16 mouse cellular contexts compared by ENCODE assay signal in the genomic region with DNA sequence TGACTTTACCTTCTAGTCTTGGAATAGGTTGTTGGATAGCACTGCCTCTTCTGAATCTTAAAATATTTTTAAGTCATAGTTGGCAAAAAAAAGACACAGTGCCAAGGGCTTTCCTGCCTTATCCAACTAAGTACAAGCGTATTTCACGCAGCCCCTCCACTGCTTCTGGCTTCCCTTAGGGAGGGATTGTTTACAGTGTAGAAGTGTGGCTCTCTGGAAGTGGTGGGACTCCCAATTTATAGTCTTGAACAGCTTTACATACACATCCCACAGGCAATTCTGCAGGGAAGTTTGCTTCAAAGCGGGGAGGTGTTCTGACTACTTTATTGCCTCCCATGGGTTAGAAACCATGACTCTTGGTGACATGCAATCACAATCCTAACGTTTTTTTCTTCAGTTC.
"Had no signal": no experiment of that assay in that cellular context is flagged by ENCODE, and none has a peak within 500 bp of the region (broad histone marks: within the 10 kb centered on the region; RNA-seq: fewer than 3 reads in every experiment).

No protein-coding gene starts in this region.

- H3K27ac ChIP-seq: lung, embryonic 15.5 days; macrophage; midbrain, embryonic 13.5 days; midbrain, embryonic 15.5 days; neural tube, embryonic 12.5 days; stomach, embryonic 15.5 days; stomach, postnatal 0 days had no signal

- H3K4me1 ChIP-seq: lung, embryonic 15.5 days; megakaryocyte, embryonic 14.5 days; midbrain, embryonic 13.5 days; midbrain, embryonic 15.5 days; neural tube, embryonic 12.5 days; stomach, embryonic 15.5 days had no signal

- H3K36me3 ChIP-seq: lung, embryonic 15.5 days; midbrain, embryonic 13.5 days; midbrain, embryonic 15.5 days; neural tube, embryonic 12.5 days; stomach, embryonic 15.5 days had no signal

- H3K9me3 ChIP-seq: lung, embryonic 15.5 days; megakaryocyte, embryonic 14.5 days; midbrain, embryonic 13.5 days; midbrain, embryonic 15.5 days; neural tube, embryonic 12.5 days; stomach, embryonic 15.5 days had no signal

- H3K27me3 ChIP-seq: lung, embryonic 15.5 days; megakaryocyte, embryonic 14.5 days; midbrain, embryonic 13.5 days; midbrain, embryonic 15.5 days; neural tube, embryonic 12.5 days; stomach, embryonic 15.5 days had no signal

- H3K4me2 ChIP-seq: lung, embryonic 15.5 days; midbrain, embryonic 11.5 days; midbrain, embryonic 13.5 days; midbrain, embryonic 15.5 days; neural tube, embryonic 12.5 days; stomach, embryonic 15.5 days had no signal

- ATAC-seq: lung, postnatal 0 days; midbrain, embryonic 13.5 days; midbrain, embryonic 15.5 days had no signal

- DNase-seq: lung, adult 2 months; lung, postnatal 14 days; lung, postnatal 36 days; right cerebral cortex, postnatal 14 days; thymus, adult 2 months; thymus, postnatal 25 days had no signal

- H3K9ac ChIP-seq: lung, embryonic 15.5 days; midbrain, embryonic 13.5 days; midbrain, embryonic 15.5 days; neural tube, embryonic 12.5 days; stomach, embryonic 15.5 days had no signal

- H3K4me3 ChIP-seq: lung, embryonic 15.5 days; megakaryocyte, embryonic 14.5 days; midbrain, embryonic 13.5 days; midbrain, embryonic 15.5 days; neural tube, embryonic 12.5 days; stomach, embryonic 15.5 days had no signal
